Mouse (Mus musculus): ENCODE results near the gene Tmem198b. TPM values are rescaled to one million over a fixed set of nuclear protein-coding genes. Genes with fewer than 3 reads are reported as not detected.

Tmem198b gene
- total RNA-seq, 2 experiments from 2014 or later: 3.6 to 10.8 TPM

GRCm38 (mm10) chr10:128802956-128803355, 1.2 kb downstream of the Tmem198b start:
- ATAC-seq (replicated peaks; ENCODE audit: poor library complexity, severe bottlenecking): no peak

GRCm38 (mm10) chr10:128801981-128802495, 2.1 kb downstream of the Tmem198b start:
- ATAC-seq (replicated peaks; ENCODE audit: poor library complexity, severe bottlenecking): no peak

GRCm38 (mm10) chr10:128798676-128799075, 5.5 kb downstream of the Tmem198b start:
- ATAC-seq (replicated peaks; ENCODE audit: poor library complexity, severe bottlenecking): no peak

- ATAC-seq (replicated peaks; ENCODE audit: poor library complexity, severe bottlenecking): no peak
These were observed 8.6 kb downstream of the Tmem198b start for GRCm38 (mm10) chr10:128795581-128795980.

- peak; percentile 46 for ATAC-seq (replicated peaks; ENCODE audit: poor library complexity, severe bottlenecking)
These were observed 9.8 kb downstream of the Tmem198b start for GRCm38 (mm10) chr10:128794391-128794790.

GRCm38 (mm10) chr10:128793258-128793657, 10.9 kb downstream of the Tmem198b start:
- 0 out of 2 replicates have a peak, but pooled peaks have one; percentile 15 for ATAC-seq (replicated peaks; ENCODE audit: poor library complexity, severe bottlenecking)

- ATAC-seq (replicated peaks; ENCODE audit: poor library complexity, severe bottlenecking): no peak
These were observed 12.1 kb downstream of the Tmem198b start for GRCm38 (mm10) chr10:128792041-128792440.

GRCm38 (mm10) chr10:128790398-128791124, 13.6 kb downstream of the Tmem198b start, which contains the start of gene Mmp19:
Gene Mmp19 (plus strand): TSS chr10:128790910.
- peak; percentile 92 for ATAC-seq (replicated peaks; ENCODE audit: poor library complexity, severe bottlenecking)

- ATAC-seq (replicated peaks; ENCODE audit: poor library complexity, severe bottlenecking): peak; percentile 82
These were observed 24.0 kb downstream of the Tmem198b start for GRCm38 (mm10) chr10:128780200-128780599.

- ATAC-seq (replicated peaks; ENCODE audit: poor library complexity, severe bottlenecking): peak; percentile 87
These were observed 25.0 kb downstream of the Tmem198b start for GRCm38 (mm10) chr10:128779011-128779795.

GRCm38 (mm10) chr10:128778441-128778840, 25.7 kb downstream of the Tmem198b start:
- no peak for ATAC-seq (replicated peaks; ENCODE audit: poor library complexity, severe bottlenecking)

GRCm38 (mm10) chr10:128773685-128774084, 30.5 kb downstream of the Tmem198b start:
- peak; percentile 67 for ATAC-seq (replicated peaks; ENCODE audit: poor library complexity, severe bottlenecking)

- peak; percentile 57; the same call in 1 of the 2 replicates for ATAC-seq (replicated peaks; ENCODE audit: poor library complexity, severe bottlenecking)
These were observed 31.3 kb downstream of the Tmem198b start for GRCm38 (mm10) chr10:128772895-128773294.

Other genes with a start within 250 kb of the Tmem198b start
- 404 and 410 TPM in 2 replicates for gene Pa2g4, start 238.4 kb downstream of the Tmem198b start, total RNA-seq (2014; fragmentation: Nextera tagmentation)
- gene Pa2g4, start 238.4 kb downstream of the Tmem198b start, total RNA-seq (2017): 414 and 442 TPM in 2 replicates
- 1.6 and 1.7 TPM in 2 replicates for gene Erbb3, start 214.7 kb downstream of the Tmem198b start, total RNA-seq (2014; fragmentation: Nextera tagmentation)
- 1.4 and 1.8 TPM in 2 replicates for gene Erbb3, start 214.7 kb downstream of the Tmem198b start, total RNA-seq (2017)
- gene Rps26, start 177.6 kb downstream of the Tmem198b start, total RNA-seq (2014; fragmentation: Nextera tagmentation): 2,754 and 2,968 TPM in 2 replicates
- 1,150 and 1,165 TPM in 2 replicates for gene Rps26, start 177.6 kb downstream of the Tmem198b start, total RNA-seq (2017)
- 0.62 TPM in 1 of 2 replicates, not detected in the other for gene Ikzf4, start 158.4 kb downstream of the Tmem198b start, total RNA-seq (2014; fragmentation: Nextera tagmentation)
- not detected in 2 replicates for gene Ikzf4, start 158.4 kb downstream of the Tmem198b start, total RNA-seq (2017)
- 3.5 and 4.1 TPM in 2 replicates for gene Suox, start 130.3 kb downstream of the Tmem198b start, total RNA-seq (2014; fragmentation: Nextera tagmentation)
- gene Suox, start 130.3 kb downstream of the Tmem198b start, total RNA-seq (2017): 5.9 and 8.1 TPM in 2 replicates
- 43.7 and 43.8 TPM in 2 replicates for gene Rab5b, start 108.1 kb downstream of the Tmem198b start, total RNA-seq (2014; fragmentation: Nextera tagmentation)
- 45.7 and 58.0 TPM in 2 replicates for gene Rab5b, start 108.1 kb downstream of the Tmem198b start, total RNA-seq (2017)
- 0.28 and 2.6 TPM in 2 replicates for gene Pmel, start 100.2 kb downstream of the Tmem198b start, total RNA-seq (2014; fragmentation: Nextera tagmentation)
- 0.52 and 1.6 TPM in 2 replicates for gene Pmel, start 100.2 kb downstream of the Tmem198b start, total RNA-seq (2017)
- 101 and 134 TPM in 2 replicates for gene Cdk2, start 99.3 kb downstream of the Tmem198b start, total RNA-seq (2014; fragmentation: Nextera tagmentation)
- gene Cdk2, start 99.3 kb downstream of the Tmem198b start, total RNA-seq (2017): 60.3 and 73.1 TPM in 2 replicates
- 13.2 and 15.8 TPM in 2 replicates for gene Dgka, start 59.5 kb downstream of the Tmem198b start, total RNA-seq (2014; fragmentation: Nextera tagmentation)
- 9.4 and 12.0 TPM in 2 replicates for gene Dgka, start 59.5 kb downstream of the Tmem198b start, total RNA-seq (2017)
- gene Pym1, start 56.5 kb downstream of the Tmem198b start, total RNA-seq (2014; fragmentation: Nextera tagmentation): 43.5 and 52.0 TPM in 2 replicates
- 47.6 and 82.5 TPM in 2 replicates for gene Pym1, start 56.5 kb downstream of the Tmem198b start, total RNA-seq (2017)
- 6.9 and 8.3 TPM in 2 replicates for gene Mmp19, start 13.5 kb downstream of the Tmem198b start, total RNA-seq (2014; fragmentation: Nextera tagmentation)
- gene Mmp19, start 13.5 kb downstream of the Tmem198b start, total RNA-seq (2017): 14.9 and 15.6 TPM in 2 replicates
- 16.5 and 17.5 TPM in 2 replicates for gene Dnajc14, start 308 bp downstream of the Tmem198b start, total RNA-seq (2014; fragmentation: Nextera tagmentation)
- gene Dnajc14, start 308 bp downstream of the Tmem198b start, total RNA-seq (2017): 23.8 and 30.7 TPM in 2 replicates
- gene Sarnp, start 13.0 kb upstream of the Tmem198b start, total RNA-seq (2014; fragmentation: Nextera tagmentation): 184 and 236 TPM in 2 replicates
- 265 and 272 TPM in 2 replicates for gene Sarnp, start 13.0 kb upstream of the Tmem198b start, total RNA-seq (2017)
- gene Ormdl2, start 17.3 kb upstream of the Tmem198b start, total RNA-seq (2014; fragmentation: Nextera tagmentation): 33.9 and 84.1 TPM in 2 replicates
- 82.4 and 147 TPM in 2 replicates for gene Ormdl2, start 17.3 kb upstream of the Tmem198b start, total RNA-seq (2017)
- 0.21 TPM in 1 of 2 replicates, not detected in the other for gene Gdf11, start 87.3 kb upstream of the Tmem198b start, total RNA-seq (2014; fragmentation: Nextera tagmentation)
- gene Gdf11, start 87.3 kb upstream of the Tmem198b start, total RNA-seq (2017): 0.15 TPM in 1 of 2 replicates, not detected in the other
- 139 and 203 TPM in 2 replicates for gene Cd63, start 96.6 kb upstream of the Tmem198b start, total RNA-seq (2014; fragmentation: Nextera tagmentation)
- 123 and 185 TPM in 2 replicates for gene Cd63, start 96.6 kb upstream of the Tmem198b start, total RNA-seq (2017)
- 2.0 and 9.5 TPM in 2 replicates for gene Rdh5, start 118.5 kb upstream of the Tmem198b start, total RNA-seq (2014; fragmentation: Nextera tagmentation)
- gene Rdh5, start 118.5 kb upstream of the Tmem198b start, total RNA-seq (2017): 2.4 TPM in 1 of 2 replicates, not detected in the other
- gene Bloc1s1, start 119.7 kb upstream of the Tmem198b start, total RNA-seq (2014; fragmentation: Nextera tagmentation): 124 and 140 TPM in 2 replicates
- 71.3 and 86.4 TPM in 2 replicates for gene Bloc1s1, start 119.7 kb upstream of the Tmem198b start, total RNA-seq (2017)
- not detected in 2 replicates for gene Itga7, start 129.4 kb upstream of the Tmem198b start, total RNA-seq (2014; fragmentation: Nextera tagmentation)
- not detected in 2 replicates for gene Itga7, start 129.4 kb upstream of the Tmem198b start, total RNA-seq (2017)
- gene Mettl7b, start 156.6 kb upstream of the Tmem198b start, total RNA-seq (2014; fragmentation: Nextera tagmentation): not detected in 2 replicates
- gene Mettl7b, start 156.6 kb upstream of the Tmem198b start, total RNA-seq (2017): not detected in 2 replicates
- not detected in 2 replicates for gene Olfr9, start 185.1 kb upstream of the Tmem198b start, total RNA-seq (2014; fragmentation: Nextera tagmentation)
- not detected in 2 replicates for gene Olfr9, start 185.1 kb upstream of the Tmem198b start, total RNA-seq (2017)
- not detected in 2 replicates for gene Olfr763, start 206.4 kb upstream of the Tmem198b start, total RNA-seq (2014; fragmentation: Nextera tagmentation)
- not detected in 2 replicates for gene Olfr763, start 206.4 kb upstream of the Tmem198b start, total RNA-seq (2017)
- not detected in 2 replicates for gene Olfr764-ps1, start 235.5 kb upstream of the Tmem198b start, total RNA-seq (2014; fragmentation: Nextera tagmentation)
- gene Olfr764-ps1, start 235.5 kb upstream of the Tmem198b start, total RNA-seq (2017): not detected in 2 replicates
- not detected in 2 replicates for gene Olfr765, start 245.6 kb upstream of the Tmem198b start, total RNA-seq (2014; fragmentation: Nextera tagmentation)
- not detected in 2 replicates for gene Olfr765, start 245.6 kb upstream of the Tmem198b start, total RNA-seq (2017)

Data from granulocyte monocyte progenitor cell, adult 5-6 weeks (primary cell).